Mouse (Mus musculus): ENCODE data around the gene Mitf. TPM values are rescaled to one million over a fixed set of nuclear protein-coding genes. Genes with fewer than 3 reads are reported as not detected.

Mitf gene
- total RNA-seq, 2 experiments from 2014 or later = 52.0 to 60.2 TPM

- intact Hi-C loops (cut with DNase I) = no loop called here
- no peak for DNase-seq
Observed at GRCm38 (mm10) chr6:97818948-97819347, 12.1 kb downstream of the Mitf start.

DNA sequence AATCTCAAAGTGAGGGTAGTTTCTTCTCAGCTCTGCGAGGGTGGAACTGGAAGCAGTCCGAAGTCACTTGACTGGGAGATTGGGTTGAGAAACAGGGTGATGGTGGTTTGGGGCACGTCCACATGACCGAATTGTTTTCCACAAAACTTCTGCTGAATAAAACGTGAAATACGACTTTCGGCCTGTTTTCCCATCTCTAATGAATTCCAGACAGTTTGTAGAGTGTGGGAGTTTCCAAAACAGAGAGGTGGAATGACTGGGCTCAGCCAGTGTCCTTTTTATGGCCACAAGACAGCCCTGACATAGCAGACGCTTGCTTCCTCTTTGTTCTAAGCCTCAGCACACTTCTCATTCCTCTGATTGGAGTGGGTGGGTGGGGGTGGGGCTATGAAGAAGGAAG is 13.7 kb downstream of the Mitf start:
- DNase-seq = peak in 1 of 2 experiments; percentile 38
- intact Hi-C loops (cut with DNase I) = no loop called here

DNA sequence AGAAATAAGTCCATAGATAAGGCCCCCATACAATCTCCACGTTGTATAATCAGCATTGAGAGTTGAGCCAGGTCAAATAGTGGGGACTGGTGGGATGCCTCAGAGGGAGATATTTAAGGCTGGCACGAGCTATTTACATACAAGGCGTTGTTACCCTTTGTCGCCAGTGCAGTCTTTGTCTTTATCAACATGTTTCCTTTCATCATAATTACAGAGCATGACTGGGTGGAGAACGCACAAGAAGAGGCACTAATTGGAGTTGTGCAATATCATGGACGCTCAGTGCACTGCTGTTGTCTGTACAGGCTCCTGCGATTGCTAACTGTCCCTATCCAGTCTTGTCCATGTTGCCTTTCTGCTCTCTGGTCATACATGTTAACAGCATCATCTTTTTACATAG is 15.0 kb downstream of the Mitf start:
- intact Hi-C loops (cut with DNase I) = no loop called here
- no peak for DNase-seq

DNA sequence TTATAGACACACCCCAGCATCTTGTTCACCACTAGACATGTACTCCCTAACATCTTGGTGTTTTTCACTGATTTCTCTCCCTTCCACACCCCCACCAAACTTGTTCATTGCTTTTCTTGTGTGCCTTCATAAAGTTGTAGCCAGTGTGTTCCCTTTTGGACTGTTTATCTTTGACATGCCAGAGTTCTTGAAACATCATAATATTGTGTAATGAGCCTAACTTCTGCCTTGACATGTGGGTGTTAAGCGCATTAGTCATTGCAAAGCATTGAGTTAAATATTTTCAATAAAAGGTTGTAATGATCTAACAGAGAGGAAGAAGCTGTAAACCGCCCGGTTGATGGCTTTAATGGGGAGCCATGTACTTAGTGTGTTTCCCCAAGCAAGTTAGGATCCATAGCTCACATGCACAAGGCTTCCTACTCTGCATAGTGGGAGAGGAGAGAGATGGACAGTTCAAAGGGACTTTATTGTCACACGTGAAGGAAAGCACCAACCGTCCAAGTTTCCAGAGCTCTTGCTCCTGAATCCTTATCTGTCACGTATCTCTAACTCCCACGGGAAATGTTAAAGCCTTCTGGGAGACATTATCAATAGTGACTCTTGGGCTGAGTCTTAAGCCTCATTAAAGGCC is 19.9 kb downstream of the Mitf start:
- intact Hi-C loops (cut with DNase I) = no loop called here
- DNase-seq = no peak

DNA sequence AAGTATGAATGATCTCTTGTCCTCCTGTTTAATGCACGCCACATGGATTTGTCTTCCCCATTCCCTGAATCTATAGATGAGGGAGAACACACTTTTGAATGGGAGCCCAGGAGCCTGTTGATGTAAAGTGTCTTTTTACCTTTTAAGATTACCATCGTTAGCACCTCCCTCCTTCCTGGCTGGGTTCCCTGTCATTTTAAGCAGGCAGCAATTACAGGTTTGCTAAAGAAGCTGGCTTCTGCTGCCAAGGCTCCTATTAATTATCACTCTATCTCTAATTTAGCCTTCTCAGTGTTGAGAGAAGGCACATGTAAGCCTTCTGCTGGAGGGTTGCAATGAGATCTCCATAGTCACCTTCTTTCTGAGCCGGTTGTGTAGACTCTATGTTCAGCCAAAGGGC is 21.2 kb downstream of the Mitf start:
- no peak for DNase-seq
- intact Hi-C loops (cut with DNase I) = no loop called here

GRCm38 (mm10) chr6:97828822-97829719 is 22.2 kb downstream of the Mitf start:
- intact Hi-C loops (cut with DNase I) = no loop called here
- no peak for DNase-seq

- intact Hi-C loops (cut with DNase I) = no loop called here
- DNase-seq = no peak
Observed at GRCm38 (mm10) chr6:97832501-97832900, 25.6 kb downstream of the Mitf start.

GRCm38 (mm10) chr6:97836176-97836575 is 29.3 kb downstream of the Mitf start:
- intact Hi-C loops (cut with DNase I) = no loop called here
- DNase-seq = no peak

GRCm38 (mm10) chr6:97837711-97838110 is 30.9 kb downstream of the Mitf start:
- intact Hi-C loops (cut with DNase I) = no loop called here
- no peak for DNase-seq

- intact Hi-C loops (cut with DNase I) = no loop called here
- no peak for DNase-seq
Observed at GRCm38 (mm10) chr6:97839568-97839967, 32.7 kb downstream of the Mitf start.

DNA sequence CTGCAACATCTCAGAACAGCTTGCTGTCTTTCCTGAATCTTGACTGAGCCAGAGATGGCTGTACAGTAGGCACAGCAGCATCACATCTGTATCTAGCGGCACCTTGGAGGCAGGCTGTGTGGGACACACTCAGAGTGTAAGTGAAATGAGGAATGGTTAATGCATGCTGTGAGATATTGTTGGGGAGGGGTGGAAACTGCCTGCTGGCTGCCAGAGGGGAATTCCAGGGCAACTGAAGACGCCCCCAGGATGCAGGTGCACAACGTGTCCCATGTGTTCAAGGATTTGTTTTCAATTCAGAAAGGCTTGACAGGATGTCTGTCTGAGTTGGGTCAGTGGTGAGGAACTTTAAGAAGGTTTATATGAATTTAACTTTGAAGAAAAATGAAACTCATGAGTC is 37.3 kb downstream of the Mitf start:
- DNase-seq = no peak
- intact Hi-C loops (cut with DNase I) = no loop called here

- DNase-seq = peak in 1 of 2 experiments; percentile 33
- intact Hi-C loops (cut with DNase I) = no loop called here
Observed at GRCm38 (mm10) chr6:97848191-97848857, 41.5 kb downstream of the Mitf start.

DNA sequence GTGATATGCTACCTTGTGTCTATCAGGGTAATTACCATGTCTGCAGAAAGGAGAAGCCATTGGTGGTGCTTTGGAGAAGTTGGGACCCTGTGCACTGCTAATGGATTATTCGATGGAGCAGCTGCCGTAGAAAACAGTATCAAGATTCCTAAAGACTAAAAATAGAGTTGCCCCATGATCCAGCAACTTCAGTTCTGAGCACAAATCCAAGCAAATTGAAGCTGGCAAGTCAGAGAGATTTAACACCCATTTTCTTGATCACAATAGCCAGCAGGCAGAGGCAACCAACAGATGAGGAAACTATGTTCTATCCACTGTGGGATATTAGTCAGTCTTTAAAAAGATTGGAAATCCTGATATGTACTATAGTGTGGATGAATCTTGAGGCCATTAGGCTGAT is 47.4 kb downstream of the Mitf start:
- intact Hi-C loops (cut with DNase I) = loop anchor here (2.0 kb wide), 1 partner anchor 47 kb away; the partner anchor contains the start of gene Mitf

GRCm38 (mm10) chr6:97855420-97856170 is 48.7 kb downstream of the Mitf start:
- peak in 1 of 2 experiments; percentile 51 for DNase-seq
- intact Hi-C loops (cut with DNase I) = loop anchor here (2.0 to 5.0 kb wide), 3 partner anchors 49 to 147 kb away; partner anchors contain the start of gene Mitf

More for the DNA sequence above, 47.4 kb downstream of the Mitf start:
- DNase-seq = no peak

DNA sequence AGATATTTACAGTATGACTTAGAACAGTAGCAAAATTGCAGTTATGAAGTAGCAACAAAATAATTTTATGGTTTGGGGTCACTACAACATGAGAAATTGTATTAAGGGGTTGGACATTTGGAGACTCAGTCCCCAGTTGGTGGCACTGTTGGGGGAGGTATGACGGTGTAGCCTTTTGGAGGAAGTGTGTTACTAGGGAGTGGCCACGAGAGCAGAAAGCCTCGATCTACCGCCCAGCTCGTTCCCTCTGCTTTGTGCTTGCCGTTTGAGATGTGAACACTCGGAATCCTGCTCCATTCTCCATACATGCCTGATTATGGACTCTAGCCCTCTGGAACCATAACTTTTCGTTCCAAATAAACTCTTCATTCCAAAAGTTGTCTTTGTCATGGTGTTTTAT is 49.6 kb downstream of the Mitf start:
- intact Hi-C loops (cut with DNase I) = loop anchor here (5.0 kb wide), 2 partner anchors 94 to 146 kb away; no protein-coding TSS in a partner anchor
- no peak for DNase-seq

DNA sequence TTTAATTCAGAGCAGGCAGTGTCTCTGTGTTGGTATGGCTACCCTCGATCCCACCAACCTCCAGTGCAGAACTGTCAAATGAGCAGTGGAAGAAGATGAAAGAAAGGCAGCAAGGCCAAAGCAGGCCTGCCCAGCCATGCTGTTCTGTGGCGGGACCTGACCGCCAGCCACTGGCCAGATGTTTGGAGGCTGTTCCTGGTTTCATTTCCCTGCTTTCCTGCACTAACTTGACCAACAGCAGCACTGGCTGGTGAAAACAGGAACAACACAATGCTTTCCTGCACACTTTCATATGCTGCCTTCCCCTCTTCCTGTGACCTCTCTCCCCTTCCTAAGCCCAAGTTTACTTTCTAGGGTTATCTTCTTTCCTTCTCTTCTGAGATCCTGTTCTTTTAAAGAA is 50.8 kb downstream of the Mitf start:
- intact Hi-C loops (cut with DNase I) = loop anchor here (5.0 kb wide), 2 partner anchors 95 to 145 kb away; no protein-coding TSS in a partner anchor
- peak; percentile 30 to 52 for DNase-seq

GRCm38 (mm10) chr6:97866575-97866974 is 59.7 kb downstream of the Mitf start:
- intact Hi-C loops (cut with DNase I) = no loop called here

GRCm38 (mm10) chr6:97868005-97868404 is 61.2 kb downstream of the Mitf start:
- no peak for DNase-seq
- intact Hi-C loops (cut with DNase I) = no loop called here

More at GRCm38 (mm10) chr6:97866575-97866974, 59.7 kb downstream of the Mitf start:
- DNase-seq = no peak

GRCm38 (mm10) chr6:97869953-97870352 is 63.1 kb downstream of the Mitf start:
- intact Hi-C loops (cut with DNase I) = no loop called here
- no peak for DNase-seq

- intact Hi-C loops (cut with DNase I) = no loop called here
- no peak for DNase-seq
Observed at GRCm38 (mm10) chr6:97871296-97872030, 64.6 kb downstream of the Mitf start.
